Mouse (Mus musculus) E14TG2a.4 (cell line): ENCODE data around the gene Cstf3.

Experiments
- CTCF ChIP-seq: conservative IDR thresholded peaks from 2 replicates; pipeline ENCODE4 v1.5.1; 2014; ENCODE audit warnings: low read length
- NANOG ChIP-seq: IDR thresholded peaks from 2 replicates; pipeline ENCODE4 v1.6.1; 2014; ENCODE audit warnings: borderline replicate concordance, low read length, mixed read lengths
- POU5F1 ChIP-seq: IDR thresholded peaks from 2 replicates; pipeline ENCODE4 v1.6.1; 2014; ENCODE audit warnings: low read length, borderline replicate concordance

- peak; percentile 75 for TF ChIP-seq CTCF
- no peak for TF ChIP-seq POU5F1
- TF ChIP-seq NANOG = no peak
Measured at GRCm38 (mm10) chr2:104685418-104685817, 95.1 kb downstream of the Cstf3 start.
